Mouse (Mus musculus): ENCODE results near the gene Pfn1.
A peak's percentile ranks its signal among the peaks of the same experiment; 100 is the strongest.

Gene Pfn1

GRCm38 (mm10) chr11:70630129-70630528 is 24.3 kb downstream of the Pfn1 start:
- peak; percentile 50 for DNase-seq

- DNase-seq = no peak
These were observed 24.9 kb downstream of the Pfn1 start for GRCm38 (mm10) chr11:70629557-70629956.

- DNase-seq = no peak
These were observed 26.0 kb downstream of the Pfn1 start for GRCm38 (mm10) chr11:70628431-70628830.

GRCm38 (mm10) chr11:70626877-70627276 is 27.6 kb downstream of the Pfn1 start:
- DNase-seq = no peak

GRCm38 (mm10) chr11:70625473-70625872 is 29.0 kb downstream of the Pfn1 start:
- DNase-seq = peak; percentile 60

- DNase-seq = no peak
These were observed 31.2 kb downstream of the Pfn1 start for GRCm38 (mm10) chr11:70623053-70623742.

- DNase-seq = no peak
These were observed 32.3 kb downstream of the Pfn1 start for GRCm38 (mm10) chr11:70621972-70622814.

- no peak for DNase-seq
These were observed 35.3 kb downstream of the Pfn1 start, which contains the start of gene Chrne for GRCm38 (mm10) chr11:70619101-70619500. Gene Chrne (minus strand): TSS chr11:70619216.

GRCm38 (mm10) chr11:70615516-70616093 is 38.8 kb downstream of the Pfn1 start, which contains the start of gene 4930544D05Rik:
Gene 4930544D05Rik (plus strand): TSS chr11:70615848.
- DNase-seq = no peak

- peak; percentile 71 for DNase-seq
These were observed 39.4 kb downstream of the Pfn1 start for GRCm38 (mm10) chr11:70615074-70615473.

GRCm38 (mm10) chr11:70612505-70612904 is 41.9 kb downstream of the Pfn1 start:
- no peak for DNase-seq

GRCm38 (mm10) chr11:70610752-70611151 is 43.7 kb downstream of the Pfn1 start:
- DNase-seq = no peak

GRCm38 (mm10) chr11:70608381-70609066 is 45.9 kb downstream of the Pfn1 start:
- DNase-seq = peak; percentile 49

GRCm38 (mm10) chr11:70607611-70608010 is 46.8 kb downstream of the Pfn1 start:
- DNase-seq = no peak

- no peak for DNase-seq
These were observed 47.7 kb downstream of the Pfn1 start for GRCm38 (mm10) chr11:70606717-70607116.

GRCm38 (mm10) chr11:70605024-70605566 is 49.3 kb downstream of the Pfn1 start:
- peak; percentile 85 for DNase-seq
